Mouse (Mus musculus): ENCODE data around the gene Mroh3. TPM values are rescaled to one million over a fixed set of nuclear protein-coding genes. Genes with fewer than 3 reads are reported as not detected.

The Mroh3 gene
- polyA plus RNA-seq, 1 experiment: 2.2 TPM

GRCm38 (mm10) chr1:136254503-136255065 is 42.0 kb upstream of the Mroh3 start:
- Histone ChIP-seq H3K27ac (ENCODE audit: insufficient read depth, low read depth, low read length) (no peak overlapping the region), H3K36me3 (ENCODE audit: control insufficient read depth, insufficient read depth, low read length) (no peaks in the 10 kb centered on the region), H3K4me3 (ENCODE audit: low read depth, low read length) (no peak overlapping the region), H3K4me1 (ENCODE audit: control insufficient read depth, insufficient read depth, insufficient read length, low read length) (peaks cover under 1% of the 10 kb centered on the region), H3K27me3 (ENCODE audit: control insufficient read depth, insufficient read depth, low read length) (peaks cover 19% of the 10 kb centered on the region)
- WGBS: 78% methylated on average over 10 of the region's 10 CpGs
- TF ChIP-seq CTCF (IDR thresholded peaks at IDR 0.05; ENCODE audit: extremely low read depth, insufficient read length, insufficient replicate concordance, low read depth, low read length): no peak
- TF ChIP-seq POLR2A (IDR thresholded peaks at IDR 0.05; ENCODE audit: low read depth, low read length): no peak

GRCm38 (mm10) chr1:136253472-136253871 is 40.8 kb upstream of the Mroh3 start:
- no peaks in the 10 kb centered on the region for H3K4me1 ChIP-seq (ENCODE audit: control insufficient read depth, insufficient read depth, insufficient read length, low read length)
- WGBS: 18% methylated on average over 2 of the region's 2 CpGs
- H3K27me3 ChIP-seq (ENCODE audit: control insufficient read depth, insufficient read depth, low read length): peaks cover 11% of the 10 kb centered on the region
- TF ChIP-seq POLR2A (IDR thresholded peaks at IDR 0.05; ENCODE audit: low read depth, low read length): no peak
- no peak for TF ChIP-seq CTCF (IDR thresholded peaks at IDR 0.05; ENCODE audit: extremely low read depth, insufficient read length, insufficient replicate concordance, low read depth, low read length)
- H3K27ac ChIP-seq (ENCODE audit: insufficient read depth, low read depth, low read length): no peak overlapping the region
- H3K4me3 ChIP-seq (ENCODE audit: low read depth, low read length): no peak overlapping the region
- H3K36me3 ChIP-seq (ENCODE audit: control insufficient read depth, insufficient read depth, low read length): no peaks in the 10 kb centered on the region

GRCm38 (mm10) chr1:136249662-136250061 is 37.0 kb upstream of the Mroh3 start:
- Histone ChIP-seq H3K27ac (ENCODE audit: insufficient read depth, low read depth, low read length) (no peak overlapping the region), H3K4me3 (ENCODE audit: low read depth, low read length) (no peak overlapping the region), H3K27me3 (ENCODE audit: control insufficient read depth, insufficient read depth, low read length) (no peaks in the 10 kb centered on the region), H3K4me1 (ENCODE audit: control insufficient read depth, insufficient read depth, insufficient read length, low read length) (no peaks in the 10 kb centered on the region), H3K36me3 (ENCODE audit: control insufficient read depth, insufficient read depth, low read length) (no peaks in the 10 kb centered on the region)
- TF ChIP-seq CTCF (IDR thresholded peaks at IDR 0.05; ENCODE audit: extremely low read depth, insufficient read length, insufficient replicate concordance, low read depth, low read length): no peak
- no peak for TF ChIP-seq POLR2A (IDR thresholded peaks at IDR 0.05; ENCODE audit: low read depth, low read length)
- WGBS: 62% methylated on average over 5 of the region's 5 CpGs

GRCm38 (mm10) chr1:136247393-136247792 is 34.8 kb upstream of the Mroh3 start:
- no peak overlapping the region for H3K4me3 ChIP-seq (ENCODE audit: low read depth, low read length)
- 84% methylated on average over 5 of the region's 5 CpGs for WGBS
- H3K36me3 ChIP-seq (ENCODE audit: control insufficient read depth, insufficient read depth, low read length): no peaks in the 10 kb centered on the region
- H3K27ac ChIP-seq (ENCODE audit: insufficient read depth, low read depth, low read length): no peak overlapping the region
- no peak for TF ChIP-seq POLR2A (IDR thresholded peaks at IDR 0.05; ENCODE audit: low read depth, low read length)
- no peak for TF ChIP-seq CTCF (IDR thresholded peaks at IDR 0.05; ENCODE audit: extremely low read depth, insufficient read length, insufficient replicate concordance, low read depth, low read length)
- H3K27me3 ChIP-seq (ENCODE audit: control insufficient read depth, insufficient read depth, low read length): no peaks in the 10 kb centered on the region
- H3K4me1 ChIP-seq (ENCODE audit: control insufficient read depth, insufficient read depth, insufficient read length, low read length): no peaks in the 10 kb centered on the region

- Histone ChIP-seq H3K36me3 (ENCODE audit: control insufficient read depth, insufficient read depth, low read length) (no peaks in the 10 kb centered on the region), H3K27ac (ENCODE audit: insufficient read depth, low read depth, low read length) (no peak overlapping the region), H3K4me1 (ENCODE audit: control insufficient read depth, insufficient read depth, insufficient read length, low read length) (no peaks in the 10 kb centered on the region), H3K4me3 (ENCODE audit: low read depth, low read length) (no peak overlapping the region), H3K27me3 (ENCODE audit: control insufficient read depth, insufficient read depth, low read length) (no peaks in the 10 kb centered on the region)
- WGBS: 70% methylated on average over 5 of the region's 5 CpGs
- TF ChIP-seq CTCF (IDR thresholded peaks at IDR 0.05; ENCODE audit: extremely low read depth, insufficient read length, insufficient replicate concordance, low read depth, low read length) (no peak), POLR2A (IDR thresholded peaks at IDR 0.05; ENCODE audit: low read depth, low read length) (no peak)
These were observed 31.8 kb upstream of the Mroh3 start for GRCm38 (mm10) chr1:136244469-136244868.

- Histone ChIP-seq H3K4me1 (ENCODE audit: control insufficient read depth, insufficient read depth, insufficient read length, low read length) (no peaks in the 10 kb centered on the region; the same call in 1 of the 2 replicates), H3K36me3 (ENCODE audit: control insufficient read depth, insufficient read depth, low read length) (no peaks in the 10 kb centered on the region), H3K4me3 (ENCODE audit: low read depth, low read length) (no peak overlapping the region), H3K27me3 (ENCODE audit: control insufficient read depth, insufficient read depth, low read length) (no peaks in the 10 kb centered on the region), H3K27ac (ENCODE audit: insufficient read depth, low read depth, low read length) (no peak overlapping the region)
- 90% methylated on average over 7 of the region's 7 CpGs for WGBS
- TF ChIP-seq CTCF (IDR thresholded peaks at IDR 0.05; ENCODE audit: extremely low read depth, insufficient read length, insufficient replicate concordance, low read depth, low read length) (no peak), POLR2A (IDR thresholded peaks at IDR 0.05; ENCODE audit: low read depth, low read length) (no peak)
These were observed 29.2 kb upstream of the Mroh3 start for GRCm38 (mm10) chr1:136241801-136242200.

- WGBS: 32% methylated on average over 4 of the region's 4 CpGs
- no peaks in the 10 kb centered on the region for H3K36me3 ChIP-seq (ENCODE audit: control insufficient read depth, insufficient read depth, low read length)
- H3K27me3 ChIP-seq (ENCODE audit: control insufficient read depth, insufficient read depth, low read length): no peaks in the 10 kb centered on the region; the same call in 1 of the 2 replicates
- no peak for TF ChIP-seq POLR2A (IDR thresholded peaks at IDR 0.05; ENCODE audit: low read depth, low read length)
- TF ChIP-seq CTCF (IDR thresholded peaks at IDR 0.05; ENCODE audit: extremely low read depth, insufficient read length, insufficient replicate concordance, low read depth, low read length): no peak
- H3K4me3 ChIP-seq (ENCODE audit: low read depth, low read length): no peak overlapping the region
- no peak overlapping the region for H3K27ac ChIP-seq (ENCODE audit: insufficient read depth, low read depth, low read length)
- peaks cover 4% of the 10 kb centered on the region for H3K4me1 ChIP-seq (ENCODE audit: control insufficient read depth, insufficient read depth, insufficient read length, low read length)
These were observed 25.9 kb upstream of the Mroh3 start for GRCm38 (mm10) chr1:136238495-136238894.
